Mouse (Mus musculus) heart, adult 18-20 months (tissue): ENCODE results near the gene Paxbp1. TPM values are rescaled to one million over a fixed set of nuclear protein-coding genes. Genes with fewer than 3 reads are reported as not detected.
"Not testable (repeated sequence)": the region's sequence is repeated elsewhere in the genome, so short reads cannot be mapped to it uniquely, and the experiment has no call there.

Source experiments
- DNase-seq, 2 experiments: peaks; one replicate each; pipeline ENCODE4 v3.0.0; 2021 to 2022; ENCODE audit warnings: mixed read lengths in 1 of 2
- long read RNA-seq, 2 experiments: library from polyadenylated mRNA; stranded (forward); transcript quantifications; one replicate each; pipeline ENCODE4 v2.0.0; 2021
- total RNA-seq, 2 experiments: library from RNA; stranded (reverse); gene quantifications; 2 replicates each; pipeline ENCODE4 v1.2.3; 2021

The Paxbp1 gene
- total RNA-seq: 10 to 100 TPM; 11.3 to 12.4 TPM
- long read RNA-seq, experiment 1, partial matches to known transcripts: 0 of 9 reads
- long read RNA-seq, experiment 1, other reads (novel, unspliced or antisense): 2 of 9 reads
- long read RNA-seq, experiment 2, partial matches to known transcripts: 0 of 6 reads
- long read RNA-seq, experiment 2, other reads (novel, unspliced or antisense): 2 of 6 reads

DNA sequence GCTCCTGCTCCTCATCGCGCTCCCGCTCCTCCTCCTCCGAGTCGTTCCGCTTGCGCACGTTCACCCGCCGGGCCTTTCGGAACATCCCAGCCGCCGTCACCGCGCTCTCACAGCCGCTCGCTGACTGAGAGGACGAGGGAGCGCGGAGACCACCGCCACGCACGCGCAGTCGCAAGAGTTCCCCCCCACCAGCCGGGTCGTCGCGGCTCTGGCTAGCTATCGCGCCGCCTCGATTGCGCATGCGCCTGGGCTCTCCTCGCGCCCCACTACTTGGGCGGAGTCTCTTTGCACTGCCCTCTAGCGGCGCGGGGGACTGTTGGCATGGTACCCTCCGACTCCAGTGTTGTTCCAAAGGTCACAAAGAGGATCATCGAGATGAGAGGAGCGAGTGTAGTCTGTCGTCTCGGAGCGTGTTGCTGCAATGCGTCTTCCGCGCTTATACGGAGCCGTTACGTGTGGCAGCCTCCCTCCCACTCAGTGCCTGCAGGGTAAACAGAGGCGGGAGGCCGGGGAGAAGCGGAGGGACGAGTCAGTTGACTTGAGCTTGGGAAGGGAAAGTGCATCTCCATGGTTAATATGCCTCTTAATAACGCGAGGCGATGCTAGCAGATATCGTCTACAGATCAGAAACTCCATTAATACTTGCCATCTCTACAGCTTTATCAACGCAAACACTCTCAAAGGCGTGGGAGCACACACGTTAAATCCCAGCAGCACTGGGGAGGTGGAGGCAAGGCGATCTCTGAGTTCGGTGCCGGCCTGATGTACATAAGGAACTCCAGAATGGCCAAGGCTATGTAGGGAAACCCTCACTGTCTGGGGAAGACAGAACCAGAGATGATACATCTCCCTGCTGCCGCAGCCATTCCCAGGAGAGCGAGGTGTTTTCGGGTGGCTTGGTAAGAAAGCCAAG is at the start of gene Paxbp1:
Gene Paxbp1, minus strand, starts transcription at position 274 of the 913 bp plus-strand sequence.
- peak; percentile 99 to 100 for DNase-seq

DNA sequence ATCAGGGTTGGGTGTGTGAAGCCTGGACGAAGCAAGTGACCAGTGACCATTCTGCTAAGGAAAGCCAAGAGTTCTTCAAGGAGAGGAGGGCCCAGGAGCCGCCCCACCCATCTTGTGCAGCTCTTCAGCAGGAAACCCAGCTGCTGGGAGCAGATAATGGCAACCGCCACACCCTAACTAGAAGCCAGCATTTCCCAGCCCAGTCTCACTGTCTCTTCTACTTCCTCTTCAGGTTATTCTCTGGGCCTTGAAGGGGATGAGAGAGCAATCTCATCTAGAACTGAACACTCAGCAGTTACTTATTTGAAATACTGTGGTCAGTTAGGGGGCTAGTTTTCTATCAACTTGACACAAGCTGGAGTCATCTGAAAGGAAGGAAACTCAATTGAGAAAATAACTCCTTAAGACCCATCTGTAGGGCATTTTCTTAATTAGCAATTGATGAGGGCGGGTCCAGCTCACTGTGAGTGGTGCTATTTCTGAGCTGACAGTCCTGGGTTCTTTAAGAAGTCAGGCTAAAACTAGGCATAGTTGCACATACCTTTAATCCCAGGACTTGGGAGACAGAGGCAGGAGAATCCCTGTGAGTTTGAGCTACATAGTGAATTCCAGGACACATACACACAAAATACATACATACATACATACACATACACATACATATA is 42.4 kb upstream of the Paxbp1 start:
- peak in 1 of 2 experiments; percentile 22 for DNase-seq

DNA sequence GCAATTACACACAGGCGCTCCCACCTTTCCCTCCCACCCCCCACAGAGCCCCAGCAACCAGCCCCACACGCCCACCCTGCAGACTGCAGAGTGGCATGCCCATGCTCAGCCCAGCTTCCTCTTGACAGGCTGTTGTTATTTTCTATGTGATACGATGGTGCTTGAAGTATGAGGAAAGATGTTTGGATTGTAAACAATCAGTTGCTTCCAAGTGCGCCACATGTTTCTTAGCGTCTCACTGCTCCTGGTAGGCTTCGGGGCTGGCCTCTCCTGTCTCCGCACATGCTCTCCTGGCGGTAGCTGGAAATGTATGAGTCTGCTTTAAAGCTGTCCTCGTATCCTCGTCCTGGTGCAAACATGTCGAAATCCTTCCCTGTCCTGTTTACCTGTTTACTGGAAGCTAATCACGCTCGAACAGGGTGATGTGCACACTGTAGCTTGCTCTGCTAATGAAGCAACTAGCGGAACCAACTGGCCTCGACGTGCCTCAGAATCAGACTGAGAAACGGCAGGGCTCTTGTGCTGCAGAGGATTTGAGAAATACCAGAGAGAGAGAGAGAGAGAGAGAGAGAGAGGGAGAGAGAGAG is 41.0 kb upstream of the Paxbp1 start:
- no peak for DNase-seq

DNA sequence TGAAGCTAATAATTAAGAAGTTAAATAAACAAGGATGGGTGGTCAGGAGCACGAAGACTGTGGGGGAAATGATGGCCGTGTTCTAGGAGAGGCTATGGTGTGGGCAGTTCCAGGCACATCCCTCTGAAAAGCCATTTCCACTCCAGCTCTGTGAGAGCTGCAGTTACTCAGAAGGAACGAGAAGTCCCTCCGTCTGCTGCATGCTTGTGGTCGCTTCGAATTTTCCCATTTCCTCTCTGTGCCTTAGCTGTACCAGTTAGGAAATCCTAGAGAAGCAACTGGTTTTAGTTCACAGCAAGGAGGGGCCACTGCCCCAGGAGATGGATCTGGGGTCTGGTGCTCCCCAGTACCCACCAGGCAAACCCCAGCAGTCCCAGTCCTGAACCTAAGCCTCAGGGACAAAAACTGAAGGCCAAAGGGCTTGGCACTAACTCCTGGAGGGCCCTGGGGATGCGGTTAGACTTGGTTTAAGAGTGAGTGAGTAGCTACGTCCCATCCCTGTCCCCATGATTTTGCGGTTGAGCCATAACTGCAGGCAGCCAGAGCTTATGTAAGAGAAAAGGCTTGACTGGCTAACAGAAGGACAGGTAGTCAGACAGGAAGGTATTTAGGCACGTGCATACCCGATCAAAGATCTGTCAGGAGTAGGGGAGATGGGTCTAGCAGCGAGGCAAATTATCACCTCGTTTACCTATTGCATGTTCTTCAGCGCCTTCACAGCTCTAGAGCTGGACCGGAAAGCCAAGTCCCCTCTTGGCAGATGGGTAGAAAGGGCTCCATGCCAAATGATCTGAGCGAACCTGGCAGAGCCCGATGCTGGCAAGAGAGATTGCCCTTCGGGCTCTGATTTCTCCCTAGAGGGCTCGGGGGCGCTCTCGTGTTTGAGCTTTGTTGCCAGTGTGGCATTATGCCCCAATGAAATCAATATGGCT is 40.2 kb upstream of the Paxbp1 start:
- peak; percentile 60 to 67 for DNase-seq

- DNase-seq: no peak
Observed at GRCm38 (mm10) chr16:91083002-91083646, 38.8 kb upstream of the Paxbp1 start.

DNA sequence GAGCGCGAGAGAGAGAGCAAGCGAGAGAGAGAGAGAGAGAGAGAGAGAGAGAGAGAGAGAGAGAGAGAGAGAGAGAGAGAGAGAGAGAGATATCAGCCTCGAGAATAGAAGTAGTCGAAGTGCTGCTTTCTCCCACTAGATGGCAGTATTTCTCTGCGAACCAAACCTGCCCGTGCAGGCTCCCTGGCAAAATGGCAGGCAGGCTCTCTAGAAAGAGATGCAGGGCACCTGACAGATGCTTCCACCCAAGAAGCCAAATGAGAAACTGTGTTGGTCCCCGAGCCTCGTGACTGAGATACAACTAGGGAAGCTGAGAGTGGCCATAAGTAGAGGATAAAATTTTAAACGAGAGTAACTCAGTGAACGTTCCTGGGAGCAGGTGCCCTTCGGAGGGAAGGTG is 37.2 kb upstream of the Paxbp1 start:
- peak; percentile 65 to 84 for DNase-seq

GRCm38 (mm10) chr16:91076180-91076579 is 31.8 kb upstream of the Paxbp1 start:
- peak in 1 of 2 experiments; percentile 19 for DNase-seq

DNA sequence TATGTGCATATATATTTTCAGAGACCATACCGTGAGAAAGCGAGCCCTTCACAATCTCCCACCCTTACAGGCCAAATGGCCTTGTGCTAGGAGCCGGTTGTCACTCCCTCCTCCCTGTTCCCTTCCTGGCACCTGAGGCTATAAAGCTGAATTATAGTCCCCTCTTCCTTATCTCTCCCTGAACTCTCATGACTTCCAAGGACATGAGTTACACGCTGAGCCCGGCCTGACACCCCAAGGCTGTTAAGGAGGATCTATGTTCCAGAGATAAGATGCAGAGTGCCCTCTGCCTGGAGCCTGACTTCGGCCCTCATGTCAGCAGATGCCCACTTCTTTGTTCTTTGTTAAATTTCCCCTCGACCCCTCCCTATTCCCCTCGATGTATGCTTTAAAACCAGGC is 31.1 kb upstream of the Paxbp1 start:
- not testable (repeated sequence) for DNase-seq

GRCm38 (mm10) chr16:91073163-91073892 is 29.0 kb upstream of the Paxbp1 start:
- DNase-seq: peak; percentile 92 to 93

- DNase-seq: no peak
Observed at GRCm38 (mm10) chr16:91072256-91072655, 27.9 kb upstream of the Paxbp1 start.

GRCm38 (mm10) chr16:91068969-91069368 is 24.6 kb upstream of the Paxbp1 start:
- DNase-seq: peak; percentile 16 to 25

GRCm38 (mm10) chr16:91067122-91067521 is 22.8 kb upstream of the Paxbp1 start:
- no peak for DNase-seq

DNA sequence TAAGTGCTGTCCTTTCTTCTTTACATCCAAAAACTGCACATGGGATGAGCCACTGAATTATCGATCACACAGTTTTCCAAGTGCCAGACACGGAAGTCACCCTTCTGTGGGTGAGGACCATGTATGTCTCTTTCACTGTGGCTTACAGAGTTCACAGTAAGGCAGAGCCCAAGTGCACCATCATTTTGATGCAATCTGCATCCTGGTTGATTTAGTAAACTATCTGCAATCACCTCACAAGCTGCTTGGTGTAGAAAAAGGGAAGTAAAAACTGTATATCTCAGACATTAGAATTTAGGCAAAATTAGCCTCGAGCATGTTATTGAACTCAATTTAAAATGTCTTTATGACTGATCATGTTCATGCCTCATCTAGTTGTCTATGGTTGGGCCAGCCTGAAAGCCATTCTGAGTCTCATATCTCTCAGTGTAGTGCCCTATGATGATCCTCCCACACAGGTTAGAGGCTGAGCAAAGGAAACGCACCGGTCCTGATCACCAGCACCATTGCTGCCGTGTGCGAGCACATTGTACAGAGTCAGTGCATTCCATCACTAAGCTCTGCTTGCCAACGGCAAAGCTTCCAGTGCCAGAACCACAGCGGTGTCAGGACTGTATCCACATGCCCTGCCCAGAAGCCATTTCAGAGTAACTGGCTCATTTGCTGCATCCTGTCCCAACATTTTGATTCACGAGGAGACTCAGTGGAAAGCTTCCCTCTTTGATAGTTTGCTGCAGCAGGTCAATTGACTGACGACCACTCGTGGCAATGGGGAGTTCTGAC is 20.4 kb upstream of the Paxbp1 start:
- DNase-seq: no peak

- DNase-seq: no peak
Observed at GRCm38 (mm10) chr16:91063786-91064185, 19.4 kb upstream of the Paxbp1 start.

GRCm38 (mm10) chr16:91061531-91062318 is 17.4 kb upstream of the Paxbp1 start:
- DNase-seq: no peak

DNA sequence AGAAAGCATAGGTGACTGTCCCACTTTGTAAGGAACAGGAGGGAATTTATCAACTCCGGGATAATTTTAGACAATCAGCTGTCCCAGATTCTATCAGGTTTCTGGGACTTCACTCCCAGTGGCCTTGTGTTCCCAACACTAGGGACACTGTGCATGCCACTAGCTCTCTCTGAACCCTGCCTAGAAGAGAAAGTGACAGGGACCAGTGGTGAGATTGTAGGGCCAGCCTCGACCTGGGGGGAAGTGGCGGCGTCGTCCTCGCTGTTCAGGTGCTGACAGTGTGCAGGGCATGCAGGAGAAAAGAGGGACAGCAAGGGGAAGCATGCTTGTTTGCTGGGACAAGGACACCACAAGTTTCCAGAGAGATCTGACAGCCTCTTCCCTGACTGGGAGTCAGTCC is 13.4 kb upstream of the Paxbp1 start:
- DNase-seq: no peak

DNA sequence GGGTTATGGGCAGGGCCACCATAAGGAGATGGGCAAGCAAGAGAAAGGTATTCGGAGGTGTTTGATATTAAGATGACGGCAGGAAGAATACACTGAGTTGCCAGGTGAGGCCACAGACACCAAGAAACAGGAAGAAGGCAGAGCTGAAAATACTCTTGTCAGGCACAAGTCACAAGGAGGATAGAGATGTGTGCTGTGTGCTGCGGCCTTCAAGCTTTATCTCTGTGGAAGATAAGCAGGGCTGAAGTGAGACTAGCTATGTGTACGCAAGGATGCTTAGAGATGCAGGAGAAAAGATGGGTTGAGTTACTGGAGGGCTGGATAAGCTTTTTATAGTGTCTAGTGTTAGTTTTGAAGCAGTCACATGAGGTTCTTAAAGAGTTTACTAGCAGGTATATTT is 12.9 kb upstream of the Paxbp1 start:
- no peak for DNase-seq

DNA sequence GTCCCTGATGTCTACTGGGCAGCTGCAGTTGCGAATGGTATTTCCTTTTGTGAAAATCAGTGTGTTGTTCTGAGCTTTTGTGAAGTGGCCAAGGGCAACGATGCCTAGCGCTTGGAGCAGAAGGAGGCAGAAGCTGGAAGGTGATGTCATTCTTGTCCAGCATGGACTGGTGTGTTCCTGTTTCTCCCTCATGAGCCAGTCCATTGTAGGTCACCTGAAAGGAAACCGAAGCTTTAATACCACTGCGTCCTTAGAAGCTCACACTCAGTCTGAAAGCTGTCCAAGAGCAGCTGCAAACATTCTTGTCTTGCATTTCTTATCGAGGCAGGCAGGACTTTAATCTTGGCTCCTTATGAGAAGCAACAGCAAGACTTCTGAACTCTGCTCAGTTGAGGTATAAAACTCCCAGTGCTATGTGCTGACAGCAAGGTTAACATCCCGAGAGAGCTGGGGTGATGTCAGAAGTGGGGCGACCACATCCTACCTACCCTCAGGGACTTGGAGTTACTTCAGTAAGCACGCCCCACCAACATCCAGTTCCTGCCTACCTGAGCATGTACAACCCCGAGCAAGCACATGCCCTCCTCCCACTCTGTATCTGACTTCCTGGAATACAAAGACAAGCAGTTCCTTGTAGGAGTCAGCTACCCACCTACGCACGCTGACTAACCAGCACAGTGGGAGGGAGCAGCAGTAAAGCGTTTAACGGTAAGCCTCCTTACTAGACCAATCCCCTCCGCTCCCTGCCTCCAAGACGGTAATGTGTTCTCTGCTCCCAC is 11.9 kb upstream of the Paxbp1 start:
- peak in 1 of 2 experiments; percentile 18 for DNase-seq
